Mouse (Mus musculus) hindbrain, postnatal 0 days (tissue): ENCODE results near the gene Klhl25. TPM values are rescaled to one million over a fixed set of nuclear protein-coding genes. Genes with fewer than 3 reads are reported as not detected.
"Not testable (repeated sequence)": the region's sequence is repeated elsewhere in the genome, so short reads cannot be mapped to it uniquely, and the experiment has no call there.

Experiments used
- ATAC-seq: fragments of 200-750 bp; cut with Nextera tagmentation; 2 replicates; pipeline ENCODE4 v1.8.0; 2017; ENCODE audit warnings: mild to moderate bottlenecking, moderate TSS enrichment, moderate library complexity
- DNase-seq: peaks from one replicate; pipeline ENCODE4 v3.0.0-alpha.2; 2015; ENCODE audit warnings: low spot score
- H3K27ac ChIP-seq: fragments of 300-500 bp; sonication (generic); 2 replicates; pipeline ENCODE4 v1.5.1; 2014; ENCODE audit warnings: mild to moderate bottlenecking
- H3K27me3 ChIP-seq: fragments of 300-500 bp; sonication (generic); 2 replicates; pipeline ENCODE4 v1.6.1; 2014; ENCODE audit warnings: low read length, mixed read lengths; ENCODE audit not compliant: insufficient read depth
- H3K36me3 ChIP-seq: fragments of 300-500 bp; sonication (generic); 2 replicates; pipeline ENCODE4 v1.6.1; 2014; ENCODE audit warnings: low read length, mixed read lengths; ENCODE audit not compliant: insufficient read depth
- H3K4me1 ChIP-seq: fragments of 300-500 bp; sonication (generic); 2 replicates; pipeline ENCODE4 v1.6.1; 2014; ENCODE audit warnings: antibody characterized with exemption, low read length, mixed read lengths; ENCODE audit not compliant: insufficient read depth
- H3K4me2 ChIP-seq: fragments of 300-500 bp; sonication (generic); 2 replicates; pipeline ENCODE4 v1.6.1; 2014; ENCODE audit warnings: low read depth, mild to moderate bottlenecking, low read length, moderate library complexity, mixed read lengths
- H3K4me3 ChIP-seq: fragments of 300-500 bp; sonication (generic); 2 replicates; pipeline ENCODE4 v1.5.1; 2014; ENCODE audit warnings: low read length
- H3K9ac ChIP-seq: fragments of 300-500 bp; sonication (generic); replicated peaks from 2 replicates; pipeline ENCODE4 v1.6.1; 2014; ENCODE audit warnings: mild to moderate bottlenecking, low read length, moderate library complexity, mixed read lengths
- H3K9me3 ChIP-seq: fragments of 300-500 bp; sonication (generic); 2 replicates; pipeline ENCODE4 v1.6.1; 2016; ENCODE audit warnings: low read length, mixed read lengths
- CTCF ChIP-seq: IDR thresholded peaks from 2 replicates; pipeline ENCODE4 v1.5.1; 2016; ENCODE audit warnings: antibody characterized with exemption, control low read depth, low read depth
- WGBS: fragments of 180-500 bp; shearing (Covaris S2); extraction: QIAGEN DNeasy Blood & Tissue Kit; methylation state at CpG from one replicate; pipeline ENCODE4 v1.1.7; 2014; 5-methylcytosine and 5-hydroxymethylcytosine counted together
- polyA plus RNA-seq: library from polyadenylated mRNA; unstranded; fragments of >200 nt; fragmentation: Nextera tagmentation; extraction: Ambion mirVana; gene quantifications from 2 replicates; pipeline ENCODE4 v1.2.1, GENCODE M21; 2015
- total RNA-seq: library from RNA; depleted of rRNA; stranded (reverse); fragments of >200 nt; gene quantifications from 2 replicates; pipeline ENCODE4 v1.2.3, GENCODE M21; 2014

Klhl25 gene
- total and polyA plus RNA-seq, 2 experiments from 2014 or later = 14.4 to 47.8 TPM

DNA sequence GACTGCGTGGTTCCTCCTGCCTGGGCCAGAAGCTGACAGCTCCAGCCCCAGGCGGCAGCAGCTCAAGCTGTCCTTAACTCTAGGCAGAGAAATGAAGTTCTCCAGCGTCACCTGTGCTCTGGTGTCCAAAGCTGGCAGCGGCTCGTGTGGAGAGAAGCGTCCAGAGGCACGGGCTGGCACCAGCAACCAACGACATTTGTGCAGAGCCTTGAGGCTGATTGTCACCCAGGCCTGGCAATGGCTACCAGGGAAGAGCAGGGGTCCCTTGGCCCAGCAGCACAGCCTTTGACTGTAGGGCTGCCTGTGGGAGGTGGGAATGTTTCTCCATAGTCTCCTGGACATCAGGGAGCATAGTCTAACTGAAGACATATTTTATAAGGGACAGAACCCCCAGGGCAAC is 24.6 kb downstream of the Klhl25 start:
- DNase-seq (no peak), ATAC-seq (no peak; the same call in 1 of the 2 replicates)
- Histone ChIP-seq H3K9ac (no peak overlapping the region), H3K4me2 (no peak overlapping the region), H3K9me3 (no peaks in the 10 kb centered on the region), H3K4me1 (no peaks in the 10 kb centered on the region), H3K36me3 (peaks cover 11% of the 10 kb centered on the region; the same call in 1 of the 2 replicates), H3K27me3 (no peaks in the 10 kb centered on the region), H3K27ac (peak overlapping the region; percentile 20; the same call in 1 of the 2 replicates), H3K4me3 (no peak overlapping the region)
- TF ChIP-seq CTCF = no peak
- WGBS = 59% methylated on average over 8 of the region's 8 CpGs

GRCm38 (mm10) chr7:75873216-75873615 is 25.1 kb downstream of the Klhl25 start:
- Histone ChIP-seq H3K9ac (no peak overlapping the region), H3K27me3 (no peaks in the 10 kb centered on the region), H3K36me3 (peaks cover 11% of the 10 kb centered on the region; the same call in 1 of the 2 replicates), H3K27ac (peak overlapping the region; percentile 20; the same call in 1 of the 2 replicates), H3K4me3 (no peak overlapping the region), H3K9me3 (no peaks in the 10 kb centered on the region), H3K4me1 (no peaks in the 10 kb centered on the region), H3K4me2 (no peak overlapping the region)
- DNase-seq = no peak
- whole genome bisulfite sequencing = 75% methylated on average over 3 of the region's 3 CpGs
- no peak for ATAC-seq
- peak; percentile 49 for TF ChIP-seq CTCF

GRCm38 (mm10) chr7:75873746-75874145 is 25.6 kb downstream of the Klhl25 start:
- DNase-seq = no peak
- no peaks in the 10 kb centered on the region for H3K27me3 ChIP-seq
- no peaks in the 10 kb centered on the region for H3K4me1 ChIP-seq
- TF ChIP-seq CTCF = no peak
- ATAC-seq = no peak
- no peak overlapping the region for H3K4me2 ChIP-seq
- no peak overlapping the region for H3K9ac ChIP-seq
- H3K36me3 ChIP-seq = peaks cover 11% of the 10 kb centered on the region; the same call in 1 of the 2 replicates
- WGBS = 90% methylated on average over 7 of the region's 7 CpGs
- H3K27ac ChIP-seq = no peak overlapping the region
- no peak overlapping the region for H3K4me3 ChIP-seq
- no peaks in the 10 kb centered on the region for H3K9me3 ChIP-seq

- not testable (repeated sequence) for H3K4me2 ChIP-seq, H3K9me3 ChIP-seq, DNase-seq, H3K36me3 ChIP-seq, ATAC-seq, H3K27me3 ChIP-seq, H3K27ac ChIP-seq, H3K9ac ChIP-seq, H3K4me3 ChIP-seq, H3K4me1 ChIP-seq
- WGBS = 86% methylated on average over 2 of the region's 2 CpGs
These were observed 31.3 kb downstream of the Klhl25 start for GRCm38 (mm10) chr7:75879436-75879835.

GRCm38 (mm10) chr7:75880236-75880635 is 32.1 kb downstream of the Klhl25 start:
- Histone ChIP-seq H3K36me3 (no peaks in the 10 kb centered on the region), H3K4me2 (0 out of 2 replicates have a peak overlapping the region, but pooled peaks have one; percentile 5), H3K4me3 (no peak overlapping the region), H3K27me3 (no peaks in the 10 kb centered on the region), H3K27ac (0 out of 2 replicates have a peak overlapping the region, but pooled peaks have one; percentile 26), H3K9me3 (no peaks in the 10 kb centered on the region), H3K9ac (no peak overlapping the region), H3K4me1 (no peaks in the 10 kb centered on the region)
- WGBS = 64% methylated on average over 8 of the region's 8 CpGs
- DNase-seq (no peak), ATAC-seq (peak; percentile 33; the same call in 1 of the 2 replicates)
- TF ChIP-seq CTCF = no peak

- TF ChIP-seq CTCF = peak; percentile 99
- Histone ChIP-seq H3K27me3 (no peaks in the 10 kb centered on the region), H3K27ac (0 out of 2 replicates have a peak overlapping the region, but pooled peaks have one; percentile 26), H3K9me3 (no peaks in the 10 kb centered on the region), H3K36me3 (no peaks in the 10 kb centered on the region), H3K4me3 (no peak overlapping the region), H3K4me1 (no peaks in the 10 kb centered on the region), H3K9ac (no peak overlapping the region), H3K4me2 (0 out of 2 replicates have a peak overlapping the region, but pooled peaks have one; percentile 5)
- ATAC-seq (peak; percentile 96), DNase-seq (peak; percentile 89)
- WGBS = 6% methylated on average over 8 of the region's 8 CpGs
These were observed 32.5 kb downstream of the Klhl25 start for GRCm38 (mm10) chr7:75880650-75881049.

DNA sequence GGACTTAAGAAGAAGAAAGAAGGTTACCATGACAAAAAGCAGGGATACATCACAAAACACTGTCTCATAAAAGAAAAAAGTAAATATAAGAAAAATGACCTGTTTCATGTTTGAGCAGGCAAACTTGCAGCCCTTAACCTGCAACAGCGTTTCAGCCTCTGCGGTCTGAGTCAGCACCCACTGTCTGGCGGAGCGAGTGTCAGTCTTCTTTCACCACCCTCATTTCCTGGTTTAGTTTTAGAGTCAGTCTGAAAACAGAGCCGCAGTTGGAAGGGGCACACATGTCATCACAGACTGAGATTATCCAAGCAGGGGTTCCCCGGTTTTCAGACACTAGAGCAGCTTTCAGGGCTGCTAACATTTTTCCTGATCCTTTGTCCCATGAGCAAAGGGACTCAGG is 33.3 kb downstream of the Klhl25 start:
- no peak overlapping the region for H3K27ac ChIP-seq
- no peaks in the 10 kb centered on the region for H3K4me1 ChIP-seq
- H3K4me2 ChIP-seq = no peak overlapping the region
- no peaks in the 10 kb centered on the region for H3K27me3 ChIP-seq
- ATAC-seq = no peak
- DNase-seq = no peak
- no peaks in the 10 kb centered on the region for H3K9me3 ChIP-seq
- H3K4me3 ChIP-seq = no peak overlapping the region
- 67% methylated on average over 6 of the region's 6 CpGs for WGBS
- no peak overlapping the region for H3K9ac ChIP-seq
- TF ChIP-seq CTCF = no peak
- no peaks in the 10 kb centered on the region for H3K36me3 ChIP-seq
